Mouse (Mus musculus) regulatory T cell (primary cell): Measurements from ENCODE around the gene Ngfr.

Experiments
- in situ Hi-C: fragments of 300-600 bp; cut with MboI, MseI; formaldehyde crosslinking; loops from one replicate; pipeline ENCODE4 v1.15.1; 2025; ENCODE audit warnings: high pct_unique_total_duplicates

The Ngfr gene

GRCm38 (mm10) chr11:95595438-95596149, 8.1 kb upstream of the Ngfr start:
- in situ Hi-C loops = loop anchor here (25.0 kb wide), 1 partner anchor 767 kb away; the partner anchor contains the start of genes Hoxb1 and Hoxb2

- in situ Hi-C loops = loop anchor here (5.0 to 25.0 kb wide), 2 partner anchors 62 to 768 kb away; partner anchors contain the start of genes Hoxb1 and Hoxb2
Measured at GRCm38 (mm10) chr11:95594686-95595212, 7.2 kb upstream of the Ngfr start.

GRCm38 (mm10) chr11:95593501-95593900, 6.0 kb upstream of the Ngfr start:
- in situ Hi-C loops = loop anchor here (5.0 to 25.0 kb wide), 2 partner anchors 61 to 769 kb away; partner anchors contain the start of genes Hoxb1 and Hoxb2

- in situ Hi-C loops = loop anchor here (5.0 to 25.0 kb wide), 2 partner anchors 60 to 770 kb away; partner anchors contain the start of genes Hoxb1 and Hoxb2
Measured at GRCm38 (mm10) chr11:95592691-95593090, 5.2 kb upstream of the Ngfr start.

GRCm38 (mm10) chr11:95589195-95589594, 1.7 kb upstream of the Ngfr start:
- in situ Hi-C loops = loop anchor here (10.0 to 25.0 kb wide), 2 partner anchors 773 to 1246 kb away; partner anchors contain the start of genes Hoxb1 and Hoxb2

- in situ Hi-C loops = loop anchor here (10.0 to 25.0 kb wide), 2 partner anchors 775 to 1248 kb away; partner anchors contain the start of genes Hoxb1 and Hoxb2
Measured at GRCm38 (mm10) chr11:95586751-95587422, 648 bp downstream of the Ngfr start.

GRCm38 (mm10) chr11:95586184-95586583, 1.4 kb downstream of the Ngfr start:
- in situ Hi-C loops = loop anchor here (10.0 to 25.0 kb wide), 2 partner anchors 776 to 1249 kb away; partner anchors contain the start of genes Hoxb1 and Hoxb2

- in situ Hi-C loops = loop anchor here (10.0 to 25.0 kb wide), 2 partner anchors 777 to 1249 kb away; partner anchors contain the start of genes Hoxb1 and Hoxb2
Measured at GRCm38 (mm10) chr11:95585684-95586083, 1.9 kb downstream of the Ngfr start.

- in situ Hi-C loops = loop anchor here (10.0 to 25.0 kb wide), 2 partner anchors 777 to 1250 kb away; partner anchors contain the start of genes Hoxb1 and Hoxb2
Measured at GRCm38 (mm10) chr11:95585281-95585680, 2.3 kb downstream of the Ngfr start.

GRCm38 (mm10) chr11:95584651-95585050, 2.9 kb downstream of the Ngfr start:
- in situ Hi-C loops = loop anchor here (10.0 to 25.0 kb wide), 2 partner anchors 778 to 1250 kb away; partner anchors contain the start of genes Hoxb1 and Hoxb2

GRCm38 (mm10) chr11:95583396-95583795, 4.1 kb downstream of the Ngfr start:
- in situ Hi-C loops = loop anchor here (10.0 to 25.0 kb wide), 2 partner anchors 779 to 1251 kb away; partner anchors contain the start of genes Hoxb1 and Hoxb2

- in situ Hi-C loops = loop anchor here (10.0 to 25.0 kb wide), 2 partner anchors 780 to 1253 kb away; partner anchors contain the start of genes Hoxb1 and Hoxb2
Measured at GRCm38 (mm10) chr11:95582193-95582592, 5.3 kb downstream of the Ngfr start.

GRCm38 (mm10) chr11:95579455-95579854, 8.1 kb downstream of the Ngfr start:
- in situ Hi-C loops = loop anchor here (25.0 kb wide), 1 partner anchor 783 kb away; the partner anchor contains the start of genes Hoxb1 and Hoxb2

- in situ Hi-C loops = loop anchor here (25.0 kb wide), 1 partner anchor 784 kb away; the partner anchor contains the start of genes Hoxb1 and Hoxb2
Measured at GRCm38 (mm10) chr11:95577776-95578446, 9.6 kb downstream of the Ngfr start.

- in situ Hi-C loops = loop anchor here (25.0 kb wide), 1 partner anchor 786 kb away; the partner anchor contains the start of genes Hoxb1 and Hoxb2
Measured at GRCm38 (mm10) chr11:95576299-95576698, 11.2 kb downstream of the Ngfr start.

GRCm38 (mm10) chr11:95575791-95576190, 11.7 kb downstream of the Ngfr start:
- in situ Hi-C loops = loop anchor here (25.0 kb wide), 1 partner anchor 787 kb away; the partner anchor contains the start of genes Hoxb1 and Hoxb2

GRCm38 (mm10) chr11:95574786-95575334, 12.7 kb downstream of the Ngfr start:
- in situ Hi-C loops = loop anchor here (5.0 to 25.0 kb wide), 2 partner anchors 47 to 787 kb away; partner anchors contain the start of genes Hoxb1 and Hoxb2

GRCm38 (mm10) chr11:95572227-95572626, 15.3 kb downstream of the Ngfr start:
- in situ Hi-C loops = loop anchor here (5.0 kb wide), 1 partner anchor 50 kb away; no protein-coding TSS in a partner anchor

- in situ Hi-C loops = loop anchor here (5.0 kb wide), 1 partner anchor 51 kb away; no protein-coding TSS in a partner anchor
Measured at GRCm38 (mm10) chr11:95571755-95572154, 15.8 kb downstream of the Ngfr start.
